Comparison of ENCODE assay signal across 8 mouse cellular contexts in genomic region chr16:87393813-87394548, GRCm38 (mm10). TPM values are rescaled to one million over a fixed set of nuclear protein-coding genes. Genes with fewer than 3 reads are reported as not detected.
DNase-seq lines count a peak whose midpoint lies in the region; ATAC-seq and TF ChIP-seq lines count a peak whose summit lies in the region.

No protein-coding gene starts in this region.

- peak; percentile 37 for DNase-seq in 3134 (ENCODE audit: extremely low read depth, insufficient read length, low spot score)
- DNase-seq in adrenal gland, adult 2 months: peak; percentile 63
- peak; percentile 51 for DNase-seq in embryo, embryonic 11.5 days (ENCODE audit: low read depth, low spot score)
- DNase-seq in gastrocnemius, postnatal 25 days: peak; percentile 16
- peak; percentile 59 to 62 for DNase-seq in left cerebral cortex, adult 2 months (ENCODE audit: extremely low spot score in 1 of 2, low spot score in 2 of 2)
- peak; percentile 59 for DNase-seq in right cerebral cortex, postnatal 4 days

- peak; percentile 93 for ATAC-seq in inflammation-experienced regulatory T-cells, adult 6 months
- peak; percentile 98 for ATAC-seq in megakaryocyte progenitor cell, adult 5-6 weeks (replicated peaks; ENCODE audit: poor library complexity)

- H3K27ac ChIP-seq in left cerebral cortex, adult 2 months: no peak overlapping the region

- TF ChIP-seq CTCF in left cerebral cortex, adult 2 months (IDR thresholded peaks at IDR 0.05): peak; percentile 79

- intact Hi-C loops in left cerebral cortex, adult 2 months (cut with DNase I): loop anchor here (2.0 kb wide), 1 partner anchor 1591 kb away; the partner anchor contains the start of gene Adamts1

- H3K4me3 ChIP-seq in left cerebral cortex, adult 2 months: no peak overlapping the region

RNA-seq across cellular contexts. Expression of gene Ltn1, which starts 38.4 kb away (rescaled TPM):
- total RNA-seq in adrenal gland, adult 2 months (2021): 10 to 100 TPM; 29.6 to 32.0 TPM
- 1.6 and 1.8 TPM in 2 replicates for polyA plus RNA-seq in adrenal gland, adult 2 months (2012; rRNA removed)
- 10 to 100 TPM; 21.2 to 23.0 TPM for total RNA-seq in gastrocnemius, postnatal 25 days (2021)
- 10 to 100 TPM; 29.4 to 30.9 (median 30.0) TPM for polyA plus RNA-seq in inflammation-experienced regulatory T-cells, adult 6 months (2017; shearing (Covaris generic))
- 10 to 100 TPM; 41.9 to 48.9 TPM for total RNA-seq in left cerebral cortex, adult 2 months (2021)
- total RNA-seq in megakaryocyte progenitor cell, adult 5-6 weeks (2015): 31.2 and 32.7 TPM in 2 replicates
- 25.7 and 26.8 TPM in 2 replicates for total RNA-seq in megakaryocyte progenitor cell, adult 5-6 weeks (2017)

RNA-seq across cellular contexts. Expression of gene N6amt1, which starts 40.0 kb away (rescaled TPM):
- 10 to 100 TPM; 20.1 to 23.7 TPM for total RNA-seq in adrenal gland, adult 2 months (2021)
- polyA plus RNA-seq in adrenal gland, adult 2 months (2012; rRNA removed): 5.1 and 5.5 TPM in 2 replicates
- total RNA-seq in gastrocnemius, postnatal 25 days (2021): 1 to 10 TPM; 6.6 to 7.1 TPM
- 10 to 100 TPM; 15.0 to 20.7 (median 18.1) TPM for polyA plus RNA-seq in inflammation-experienced regulatory T-cells, adult 6 months (2017; shearing (Covaris generic))
- total RNA-seq in left cerebral cortex, adult 2 months (2021): 10 to 100 TPM; 17.9 to 18.3 TPM
- total RNA-seq in megakaryocyte progenitor cell, adult 5-6 weeks (2015): 13.8 and 18.7 TPM in 2 replicates
- 11.8 and 12.0 TPM in 2 replicates for total RNA-seq in megakaryocyte progenitor cell, adult 5-6 weeks (2017)

RNA-seq across cellular contexts. Expression of gene Rwdd2b, which starts 46.4 kb away (rescaled TPM):
- total RNA-seq in adrenal gland, adult 2 months (2021): 1 to 10 TPM; 5.2 to 5.3 TPM
- polyA plus RNA-seq in adrenal gland, adult 2 months (2012; rRNA removed): 1.1 and 1.7 TPM in 2 replicates
- 1 to 10 TPM; 3.6 to 3.9 TPM for total RNA-seq in gastrocnemius, postnatal 25 days (2021)
- 10 to 100 TPM in 1 of 3 experiments, 1 to 10 TPM in 2; 7.1 to 14.5 (median 7.4) TPM for polyA plus RNA-seq in inflammation-experienced regulatory T-cells, adult 6 months (2017; shearing (Covaris generic))
- total RNA-seq in left cerebral cortex, adult 2 months (2021): 1 to 10 TPM; 7.8 to 9.7 TPM
- total RNA-seq in megakaryocyte progenitor cell, adult 5-6 weeks (2015): 8.4 and 9.8 TPM in 2 replicates
- 14.3 and 22.5 TPM in 2 replicates for total RNA-seq in megakaryocyte progenitor cell, adult 5-6 weeks (2017)
